Comparison of ENCODE assay signal across 17 mouse cellular contexts in the genomic region with DNA sequence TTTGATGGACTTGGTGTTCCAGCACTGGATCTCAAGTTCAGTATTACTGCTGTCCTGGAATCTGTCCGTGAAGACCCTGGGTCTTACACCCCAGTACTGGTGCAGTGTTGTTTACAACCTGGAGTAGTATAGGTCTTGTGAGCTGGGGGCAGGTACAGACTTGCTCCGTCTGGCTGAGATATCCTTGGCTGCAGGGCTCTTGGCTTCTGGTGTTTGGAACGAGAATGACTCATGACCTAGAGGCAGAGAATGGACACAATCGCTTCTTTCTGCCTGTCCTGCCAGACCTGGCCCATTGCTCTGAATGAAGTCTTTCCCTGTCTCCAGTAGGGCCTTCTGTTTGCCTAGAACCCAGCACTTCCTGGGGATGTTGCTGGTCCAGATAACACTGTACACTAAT.
"Had no signal": no experiment of that assay in that cellular context is flagged by ENCODE, and none has a peak within 500 bp of the region (broad histone marks: within the 10 kb centered on the region; RNA-seq: fewer than 3 reads in every experiment).

No protein-coding gene starts in this region.

- H3K4me1 ChIP-seq: liver, embryonic 13.5 days had no signal

- H3K9me3 ChIP-seq: kidney, embryonic 15.5 days; limb, embryonic 12.5 days; liver, embryonic 13.5 days; lung, embryonic 15.5 days; midbrain, embryonic 10.5 days; neural tube, embryonic 15.5 days; stomach, embryonic 15.5 days had no signal

- DNase-seq: kidney, adult 2 months; kidney, postnatal 14 days; liver; liver, embryonic 13.5 days; liver, postnatal 0 days; lung, postnatal 14 days; midbrain, embryonic 14.5 days; right cerebral cortex, adult 18-20 months; right cerebral cortex, postnatal 25 days; thymus, postnatal 4 days had no signal

- H3K27ac ChIP-seq: kidney, embryonic 15.5 days; limb, embryonic 12.5 days; liver, embryonic 13.5 days; lung, embryonic 15.5 days; midbrain, embryonic 10.5 days; neural tube, embryonic 15.5 days; stomach, embryonic 15.5 days had no signal

- H3K4me2 ChIP-seq: kidney, embryonic 15.5 days; limb, embryonic 12.5 days; liver, embryonic 13.5 days; lung, embryonic 15.5 days; neural tube, embryonic 15.5 days; stomach, embryonic 15.5 days had no signal

- ATAC-seq: liver, postnatal 0 days had no signal

- H3K36me3 ChIP-seq: kidney, embryonic 15.5 days; liver, embryonic 13.5 days; lung, embryonic 15.5 days; midbrain, embryonic 10.5 days; neural tube, embryonic 15.5 days; stomach, embryonic 15.5 days had no signal

- H3K4me3 ChIP-seq: kidney, embryonic 15.5 days; limb, embryonic 12.5 days; liver, embryonic 13.5 days; lung, embryonic 15.5 days; midbrain, embryonic 10.5 days; myocyte; neural tube, embryonic 15.5 days; stomach, embryonic 15.5 days had no signal

- H3K27me3 ChIP-seq: kidney, embryonic 15.5 days; limb, embryonic 12.5 days; liver, embryonic 13.5 days; lung, embryonic 15.5 days; stomach, embryonic 15.5 days had no signal

- H3K9ac ChIP-seq: kidney, embryonic 15.5 days; limb, embryonic 12.5 days; liver, embryonic 13.5 days; liver, postnatal 0 days; lung, embryonic 15.5 days; neural tube, embryonic 15.5 days; stomach, embryonic 15.5 days had no signal
